In the genomic region with DNA sequence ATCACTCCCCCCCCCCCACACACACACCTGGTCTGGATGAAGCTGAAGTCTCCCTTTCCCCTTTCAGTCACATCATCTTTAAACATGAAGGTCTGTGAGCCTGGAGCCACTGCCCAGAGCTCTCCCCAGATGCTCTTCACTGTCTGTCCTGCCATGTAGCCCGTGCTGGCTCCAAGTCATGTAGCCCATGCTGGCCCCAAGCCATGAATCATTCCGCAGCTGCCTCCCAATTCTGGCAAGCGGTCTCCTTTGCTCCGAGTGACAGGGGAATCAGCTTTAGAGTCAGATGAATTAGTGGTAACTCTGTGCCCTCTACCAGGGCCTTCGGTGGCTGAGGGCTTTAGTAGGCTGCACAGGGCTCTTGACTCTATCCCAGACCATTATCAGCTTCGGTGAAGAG, we compare ENCODE assay signal across 12 mouse cellular contexts. TPM values are rescaled to one million over a fixed set of nuclear protein-coding genes. Genes with fewer than 3 reads are reported as not detected.
A peak's percentile ranks its signal among the peaks of the same experiment; 100 is the strongest.
DNase-seq lines count a peak whose midpoint lies in the region; ATAC-seq lines count a peak whose summit lies in the region.
"Had no signal": no experiment of that assay in that cellular context is flagged by ENCODE, and none has a peak within 500 bp of the region (broad histone marks: within the 10 kb centered on the region; RNA-seq: fewer than 3 reads in every experiment).

No protein-coding gene starts in this region.

- intact Hi-C loops in gastrocnemius, postnatal 14 days (cut with DNase I; ENCODE audit: low total_unique reads): no loop called here

- DNase-seq in cerebellum, postnatal 10 days: peak; percentile 82 to 86
- DNase-seq in gastrocnemius, postnatal 14 days: peak; percentile 59
- no peak for DNase-seq in gastrocnemius, adult 8-10 months (ENCODE audit: low spot score in 2 of 2)
- DNase-seq in layer of hippocampus, postnatal 10 days (ENCODE audit: low spot score in 2 of 2): peak; percentile 45 to 54
- no peak for DNase-seq in layer of hippocampus, postnatal 36 days
- peak; percentile 39 for DNase-seq in NIH3T3 (ENCODE audit: low read depth)
- no peak for DNase-seq in adrenal gland, postnatal 10 days

- no peak for ATAC-seq in cerebellum, adult (ENCODE audit: insufficient number of reproducible peaks, low FRiP score, low TSS enrichment)
- ATAC-seq: intestine, embryonic 16.5 days had no signal

RNA-seq across cellular contexts. Expression of a gene that starts 7.1 kb away (rescaled TPM):
- total RNA-seq in gastrocnemius, postnatal 14 days (2021): not detected
- total RNA-seq in gastrocnemius, adult 8-10 months (2022): not detected
- under 1 TPM; 0.27 to 0.31 TPM for total RNA-seq in layer of hippocampus, postnatal 10 days (2021)
- 1 to 10 TPM; 5.8 to 7.4 TPM for total RNA-seq in layer of hippocampus, postnatal 36 days (2021)
- not detected for total RNA-seq in adrenal gland, postnatal 10 days (2021)
- total RNA-seq: adrenal gland, adult 2 months; CH12.LX; monocyte, adult 5-6 weeks had no signal

RNA-seq across cellular contexts. Expression of a gene that starts 24.0 kb away (rescaled TPM):
- total RNA-seq in gastrocnemius, postnatal 14 days (2021): not detected
- total RNA-seq in gastrocnemius, adult 8-10 months (2022): under 1 TPM in 1 of 4 experiments, not detected in 3; 0.21 TPM
- total RNA-seq in layer of hippocampus, postnatal 10 days (2021): 1 to 10 TPM; 5.8 to 6.6 TPM
- total RNA-seq in layer of hippocampus, postnatal 36 days (2021): 1 to 10 TPM; 6.6 to 6.9 TPM
- under 1 TPM; 0.60 to 0.76 TPM for total RNA-seq in adrenal gland, postnatal 10 days (2021)

RNA-seq across cellular contexts. Expression of a gene that starts 27.3 kb away (rescaled TPM):
- total RNA-seq in gastrocnemius, postnatal 14 days (2021): under 1 TPM in 1 of 2 experiments, not detected in 1; 0.18 TPM
- under 1 TPM in 1 of 4 experiments, not detected in 3; 0.18 TPM for total RNA-seq in gastrocnemius, adult 8-10 months (2022)
- total RNA-seq in layer of hippocampus, postnatal 10 days (2021): under 1 TPM; 0.59 to 0.89 TPM
- 1 to 10 TPM in 1 of 2 experiments, under 1 TPM in 1; 0.96 to 1.2 TPM for total RNA-seq in layer of hippocampus, postnatal 36 days (2021)
- total RNA-seq in adrenal gland, postnatal 10 days (2021): under 1 TPM; 0.48 to 0.66 TPM
- total RNA-seq: CH12.LX; monocyte, adult 5-6 weeks had no signal

RNA-seq across cellular contexts. Expression of a gene that starts 29.5 kb away (rescaled TPM):
- total RNA-seq in gastrocnemius, postnatal 14 days (2021): under 1 TPM in 1 of 2 experiments, not detected in 1; 0.10 TPM
- total RNA-seq in gastrocnemius, adult 8-10 months (2022): not detected
- total RNA-seq in layer of hippocampus, postnatal 10 days (2021): under 1 TPM; 0.54 to 0.96 TPM
- total RNA-seq in layer of hippocampus, postnatal 36 days (2021): 1 to 10 TPM in 1 of 2 experiments, under 1 TPM in 1; 0.68 to 1.1 TPM
- total RNA-seq in adrenal gland, postnatal 10 days (2021): under 1 TPM; 0.18 to 0.36 TPM
- total RNA-seq: adrenal gland, adult 2 months; monocyte, adult 5-6 weeks had no signal

RNA-seq across cellular contexts. Expression of a gene that starts 47.9 kb away (rescaled TPM):
- total RNA-seq in gastrocnemius, postnatal 14 days (2021): not detected
- not detected for total RNA-seq in gastrocnemius, adult 8-10 months (2022)
- total RNA-seq in layer of hippocampus, postnatal 10 days (2021): 1 to 10 TPM; 5.2 to 6.9 TPM
- total RNA-seq in layer of hippocampus, postnatal 36 days (2021): 1 to 10 TPM; 5.8 to 7.2 TPM
- not detected for total RNA-seq in adrenal gland, postnatal 10 days (2021)
- total RNA-seq: adrenal gland, adult 2 months had no signal

Comparison
In these comparisons a context has a peak if more than half of its experiments do, and no peak if none do; other contexts are left out.
1. DNase-seq: peak in cerebellum, postnatal 10 days (2 of 2), gastrocnemius, postnatal 14 days (single experiment), layer of hippocampus, postnatal 10 days (2 of 2) and NIH3T3 (single experiment); none in gastrocnemius, adult 8-10 months (0 of 2), layer of hippocampus, postnatal 36 days (0 of 2) and adrenal gland, postnatal 10 days (single experiment).
2. RNA of a gene that starts 7.1 kb away (total RNA-seq): 5.8 to 7.4 TPM in layer of hippocampus, postnatal 36 days; 0.27 to 0.31 TPM in layer of hippocampus, postnatal 10 days, not detected in gastrocnemius, postnatal 14 days, not detected in gastrocnemius, adult 8-10 months and not detected in adrenal gland, postnatal 10 days; every median in the first group is over 4 times any median in the second.